Mouse (Mus musculus) ES-Bruce4 (cell line): Measurements from ENCODE around the gene Rassf3.

Experiments
- CTCF ChIP-seq: IDR thresholded peaks from one replicate; pipeline ENCODE4 v1.8.1; 2011; ENCODE audit warnings: low read depth, low read length
- POLR2A ChIP-seq: IDR thresholded peaks from one replicate; pipeline ENCODE4 v1.8.1; 2011; ENCODE audit warnings: low read length; ENCODE audit not compliant: insufficient read depth

DNA sequence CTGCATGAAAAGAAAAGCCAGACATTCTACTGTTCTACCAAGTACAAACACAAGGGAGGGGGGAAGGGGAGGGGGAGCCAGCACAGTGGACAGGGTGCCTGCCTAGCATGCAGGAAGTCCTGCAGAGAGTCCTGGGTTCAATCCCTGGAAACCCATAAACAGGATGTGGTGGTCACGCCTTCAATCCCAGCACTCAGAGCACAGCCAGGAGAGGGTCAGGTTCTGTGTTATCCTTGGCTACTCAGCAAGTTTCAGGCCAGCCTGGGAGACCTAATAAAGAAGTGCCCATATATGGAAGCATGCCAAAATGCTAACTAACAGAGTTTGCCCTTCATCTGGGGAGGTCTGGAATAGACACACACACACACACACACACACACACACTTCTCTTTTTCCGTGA lies 47.1 kb downstream of the Rassf3 start:
- TF ChIP-seq CTCF: no peak
- no peak for TF ChIP-seq POLR2A
